Mouse (Mus musculus): ENCODE results near the gene Atp5k. TPM values are rescaled to one million over a fixed set of nuclear protein-coding genes. Genes with fewer than 3 reads are reported as not detected.

Gene Atp5k
- total RNA-seq, 2 experiments from 2014 or later, result 548 to 659 TPM

- no peak for DNase-seq (ENCODE audit: low spot score in 2 of 2)
Observed at GRCm38 (mm10) chr5:108431196-108431595, 3.1 kb downstream of the Atp5k start.

- DNase-seq (ENCODE audit: low spot score in 2 of 2), result no peak
Observed at GRCm38 (mm10) chr5:108427186-108427585, 7.1 kb downstream of the Atp5k start.

- DNase-seq (ENCODE audit: low spot score in 2 of 2), result no peak
Observed at GRCm38 (mm10) chr5:108423427-108423826, 10.8 kb downstream of the Atp5k start.

- no peak for DNase-seq (ENCODE audit: low spot score in 2 of 2)
Observed at GRCm38 (mm10) chr5:108422741-108423140, 11.5 kb downstream of the Atp5k start.

GRCm38 (mm10) chr5:108414711-108415110, 19.5 kb downstream of the Atp5k start:
- no peak for DNase-seq (ENCODE audit: low spot score in 2 of 2)

- no peak for DNase-seq (ENCODE audit: low spot score in 2 of 2)
Observed at GRCm38 (mm10) chr5:108406977-108407376, 27.3 kb downstream of the Atp5k start.

GRCm38 (mm10) chr5:108405460-108405859, 28.8 kb downstream of the Atp5k start:
- no peak for DNase-seq (ENCODE audit: low spot score in 2 of 2)

- no peak for DNase-seq (ENCODE audit: low spot score in 2 of 2)
Observed at GRCm38 (mm10) chr5:108403453-108403852, 30.8 kb downstream of the Atp5k start.

- DNase-seq (ENCODE audit: low spot score in 2 of 2), result no peak
Observed at GRCm38 (mm10) chr5:108389744-108390143, 44.5 kb downstream of the Atp5k start.

- no peak for DNase-seq (ENCODE audit: low spot score in 2 of 2)
Observed at GRCm38 (mm10) chr5:108388201-108388600, 46.0 kb downstream of the Atp5k start, which contains the start of gene Pde6b. Gene Pde6b, plus strand, starts transcription at chr5:108388391.

GRCm38 (mm10) chr5:108386449-108386848, 47.8 kb downstream of the Atp5k start:
- DNase-seq (ENCODE audit: low spot score in 2 of 2), result no peak

GRCm38 (mm10) chr5:108385632-108386031, 48.6 kb downstream of the Atp5k start:
- DNase-seq (ENCODE audit: low spot score in 2 of 2), result no peak

Other genes starting within 250 kb of the Atp5k start
- gene Dr1, start 165.6 kb downstream of the Atp5k start, total RNA-seq (2021), result 10 to 100 TPM; 26.8 to 28.6 TPM
- gene Pigg, start 121.8 kb downstream of the Atp5k start, total RNA-seq (2021), result 1 to 10 TPM; 4.7 to 5.6 TPM
- under 1 TPM; 0.15 to 0.18 TPM for gene Gm42517, start 66.5 kb downstream of the Atp5k start, total RNA-seq (2021)
- gene Pde6b, start 46.1 kb downstream of the Atp5k start, total RNA-seq (2021), result not detected
- gene Mfsd7a, start 14.4 kb upstream of the Atp5k start, total RNA-seq (2021), result 1 to 10 TPM; 4.3 to 4.5 TPM
- gene Pcgf3, start 26.8 kb upstream of the Atp5k start, total RNA-seq (2021), result 10 to 100 TPM; 87.5 to 91.3 TPM
- gene Cplx1, start 115.6 kb upstream of the Atp5k start, total RNA-seq (2021), result under 1 TPM; 0.27 to 0.31 TPM
- gene Gak, start 195.3 kb upstream of the Atp5k start, total RNA-seq (2021), result 10 to 100 TPM; 35.6 to 36.2 TPM
- gene Tmem175, start 195.3 kb upstream of the Atp5k start, total RNA-seq (2021), result 10 to 100 TPM; 11.3 to 12.9 TPM
- 1 to 10 TPM; 8.3 to 9.9 TPM for gene Idua, start 225.9 kb upstream of the Atp5k start, total RNA-seq (2021)
- 10 to 100 TPM in 1 of 2 experiments, 1 to 10 TPM in 1; 9.7 to 12.2 TPM for gene Dgkq, start 235.2 kb upstream of the Atp5k start, total RNA-seq (2021)
- under 1 TPM; 0.15 to 0.36 TPM for gene Slc26a1, start 241.1 kb upstream of the Atp5k start, total RNA-seq (2021)

Data from gastrocnemius, postnatal 4 days (tissue).